ENCODE assay signal across 10 mouse cellular contexts in genomic region chr14:56177651-56178050, GRCm38 (mm10). TPM values are rescaled to one million over a fixed set of nuclear protein-coding genes. Genes with fewer than 3 reads are reported as not detected.
DNase-seq lines count a peak whose midpoint lies in the region; ATAC-seq lines count a peak whose summit lies in the region.
"Not testable (repeated sequence)": the region's sequence is repeated elsewhere in the genome, so short reads cannot be mapped to it uniquely, and the experiment has no call there.
"Had no signal": no experiment of that assay in that cellular context is flagged by ENCODE, and none has a peak within 500 bp of the region (broad histone marks: within the 10 kb centered on the region; RNA-seq: fewer than 3 reads in every experiment).

No protein-coding gene starts in this region.

- not testable (repeated sequence) for H3K9ac ChIP-seq in forebrain, embryonic 11.5 days (ENCODE audit: low read length); hindbrain, embryonic 14.5 days

- H3K4me3 ChIP-seq in forebrain, embryonic 11.5 days (ENCODE audit: low read depth, low read length); hindbrain, embryonic 14.5 days (replicated peaks; ENCODE audit: low read length): not testable (repeated sequence)

- H3K27me3 ChIP-seq in forebrain, embryonic 11.5 days (ENCODE audit: control insufficient read depth, insufficient read depth, low read length); hindbrain, embryonic 14.5 days (ENCODE audit: control insufficient read depth, insufficient read depth, low read length): not testable (repeated sequence)

- peak; percentile 16 for DNase-seq in MEL-GATA-1-ER (ENCODE audit: extremely low read depth, low read depth)
- peak; percentile 19 for DNase-seq in c-Kit-positive CD71-negative TER-119-negative erythroid progenitor cells, embryonic 14.5 days (ENCODE audit: low read depth)
- DNase-seq in forebrain, embryonic 11.5 days (ENCODE audit: low spot score): peak; percentile 79
- peak; percentile 29 for DNase-seq in hindbrain, embryonic 14.5 days (ENCODE audit: low spot score)
- peak; percentile 14 to 20 for DNase-seq in layer of hippocampus, postnatal 36 days
- peak; percentile 32 for DNase-seq in lung, postnatal 36 days
- peak; percentile 13 to 18 for DNase-seq in right cerebral cortex, adult 2 months (ENCODE audit: low spot score in 2 of 2)

- not testable (repeated sequence) for ATAC-seq in forebrain, embryonic 11.5 days (replicated peaks; ENCODE audit: low FRiP score); hindbrain, embryonic 14.5 days (ENCODE audit: low FRiP score)

- H3K4me2 ChIP-seq in forebrain, embryonic 11.5 days (ENCODE audit: low read depth, low read length, severe bottlenecking); hindbrain, embryonic 14.5 days (replicated peaks): not testable (repeated sequence)

- not testable (repeated sequence) for H3K36me3 ChIP-seq in forebrain, embryonic 11.5 days (ENCODE audit: control insufficient read depth, insufficient read depth, low read length); hindbrain, embryonic 14.5 days (replicated peaks; ENCODE audit: control insufficient read depth, insufficient read depth)

- H3K27ac ChIP-seq in forebrain, embryonic 11.5 days (ENCODE audit: low read depth, low read length); hindbrain, embryonic 14.5 days: not testable (repeated sequence)

- WGBS in forebrain, embryonic 11.5 days: 32% methylated on average over 8 of the region's 8 CpGs
- 27% methylated on average over 8 of the region's 8 CpGs for WGBS in hindbrain, embryonic 14.5 days

- H3K9me3 ChIP-seq in forebrain, embryonic 11.5 days (ENCODE audit: control insufficient read depth, low read length); hindbrain, embryonic 14.5 days (ENCODE audit: control insufficient read depth, low read length): not testable (repeated sequence)

- not testable (repeated sequence) for H3K4me1 ChIP-seq in forebrain, embryonic 11.5 days (replicated peaks; ENCODE audit: control insufficient read depth, insufficient read depth, low read length); hindbrain, embryonic 14.5 days (replicated peaks; ENCODE audit: control insufficient read depth, insufficient read depth, low read length)

RNA-seq across cellular contexts. Expression of gene Gzmn, which starts 3.3 kb away (rescaled TPM):
- polyA plus RNA-seq in forebrain, embryonic 11.5 days (2014; fragmentation: Nextera tagmentation; extraction: Ambion mirVana): not detected in 2 replicates
- not detected in 2 replicates for polyA plus RNA-seq in hindbrain, embryonic 14.5 days (2014; fragmentation: Nextera tagmentation; extraction: Ambion mirVana)
- not detected for total RNA-seq in layer of hippocampus, postnatal 36 days (2021)
- polyA plus RNA-seq: forebrain, embryonic 15.5 days; heart, embryonic 16.5 days; midbrain, embryonic 13.5 days had no signal

RNA-seq across cellular contexts. Expression of gene Gzmg, which starts 18.3 kb away (rescaled TPM):
- polyA plus RNA-seq in forebrain, embryonic 11.5 days (2014; fragmentation: Nextera tagmentation; extraction: Ambion mirVana): not detected in 2 replicates
- not detected in 2 replicates for polyA plus RNA-seq in hindbrain, embryonic 14.5 days (2014; fragmentation: Nextera tagmentation; extraction: Ambion mirVana)
- total RNA-seq in layer of hippocampus, postnatal 36 days (2021): not detected
- polyA plus RNA-seq: forebrain, embryonic 15.5 days; heart, embryonic 16.5 days; midbrain, embryonic 13.5 days had no signal

RNA-seq across cellular contexts. Expression of gene Gzmf, which starts 33.6 kb away (rescaled TPM):
- not detected in 2 replicates for polyA plus RNA-seq in forebrain, embryonic 11.5 days (2014; fragmentation: Nextera tagmentation; extraction: Ambion mirVana)
- not detected in 2 replicates for polyA plus RNA-seq in hindbrain, embryonic 14.5 days (2014; fragmentation: Nextera tagmentation; extraction: Ambion mirVana)
- not detected for total RNA-seq in layer of hippocampus, postnatal 36 days (2021)
- polyA plus RNA-seq: forebrain, embryonic 15.5 days; heart, embryonic 16.5 days; midbrain, embryonic 13.5 days had no signal

RNA-seq across cellular contexts. Expression of gene Gzmd, which starts 45.2 kb away (rescaled TPM):
- polyA plus RNA-seq in forebrain, embryonic 11.5 days (2014; fragmentation: Nextera tagmentation; extraction: Ambion mirVana): not detected in 2 replicates
- polyA plus RNA-seq in hindbrain, embryonic 14.5 days (2014; fragmentation: Nextera tagmentation; extraction: Ambion mirVana): not detected in 2 replicates
- not detected for total RNA-seq in layer of hippocampus, postnatal 36 days (2021)
- polyA plus RNA-seq: forebrain, embryonic 15.5 days; heart, embryonic 16.5 days; midbrain, embryonic 13.5 days had no signal

RNA-seq across cellular contexts. Expression of gene Gzmc, which starts 56.8 kb away (rescaled TPM):
- polyA plus RNA-seq in forebrain, embryonic 11.5 days (2014; fragmentation: Nextera tagmentation; extraction: Ambion mirVana): not detected in 2 replicates
- polyA plus RNA-seq in hindbrain, embryonic 14.5 days (2014; fragmentation: Nextera tagmentation; extraction: Ambion mirVana): not detected in 2 replicates
- not detected for total RNA-seq in layer of hippocampus, postnatal 36 days (2021)
- polyA plus RNA-seq: forebrain, embryonic 15.5 days; midbrain, embryonic 13.5 days had no signal

Comparison
In these comparisons a context has a peak if more than half of its experiments do, and no peak if none do; other contexts are left out.
1. DNase-seq: peak in every context shown above with its lines; median percentile 79 in forebrain, embryonic 11.5 days; 32 in lung, postnatal 36 days; 29 in hindbrain, embryonic 14.5 days; 19 in c-Kit-positive CD71-negative TER-119-negative erythroid progenitor cells, embryonic 14.5 days; 17 in layer of hippocampus, postnatal 36 days; 16 in MEL-GATA-1-ER; 16 in right cerebral cortex, adult 2 months.